Mouse (Mus musculus): ENCODE results near the gene Tst.

DNA sequence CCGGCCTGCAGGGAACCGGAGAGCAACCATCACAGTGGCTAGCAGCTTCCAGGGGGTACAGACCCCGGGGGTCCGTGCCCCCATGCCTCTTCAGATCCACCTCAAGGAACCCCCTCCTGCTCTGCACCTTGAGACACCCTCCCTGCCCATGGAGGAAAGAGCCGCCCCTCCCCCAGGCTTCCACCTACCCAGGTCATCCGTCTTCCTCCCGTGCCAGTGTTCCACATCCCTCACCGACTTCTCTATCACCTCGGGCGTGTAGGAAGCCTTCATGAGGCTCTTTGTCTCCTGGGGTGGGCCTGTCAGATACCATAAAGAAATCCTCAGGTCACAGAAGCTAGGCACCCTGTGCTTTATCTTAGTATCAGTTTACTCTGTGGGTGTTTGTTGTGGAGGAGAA lies 27.2 kb downstream of the Tst start:
- no peak for TF ChIP-seq GATA1 (IDR thresholded peaks at IDR 0.05; ENCODE audit: low read length)
- no peak for TF ChIP-seq TAL1 (IDR thresholded peaks at IDR 0.05; ENCODE audit: low read length)

Measured in erythroblast, embryonic 14.5 days (primary cell).